ENCODE assay signal across 17 mouse cellular contexts in genomic region chr4:83048561-83048960, GRCm38 (mm10). TPM values are rescaled to one million over a fixed set of nuclear protein-coding genes. Genes with fewer than 3 reads are reported as not detected.
DNase-seq lines count a peak whose midpoint lies in the region; ATAC-seq and TF ChIP-seq lines count a peak whose summit lies in the region.
"Had no signal": no experiment of that assay in that cellular context is flagged by ENCODE, and none has a peak within 500 bp of the region (broad histone marks: within the 10 kb centered on the region; RNA-seq: fewer than 3 reads in every experiment).

No protein-coding gene starts in this region.

- H3K36me3 ChIP-seq in heart, embryonic 14.5 days (ENCODE audit: control insufficient read depth, insufficient read depth, low read length): no peaks in the 10 kb centered on the region
- peaks cover 5% of the 10 kb centered on the region; the same call in 1 of the 2 replicates for H3K36me3 ChIP-seq in lung, embryonic 14.5 days (ENCODE audit: insufficient read depth)
- no peaks in the 10 kb centered on the region for H3K36me3 ChIP-seq in embryonic facial prominence, embryonic 13.5 days
- H3K36me3 ChIP-seq in limb, embryonic 15.5 days: no peaks in the 10 kb centered on the region
- H3K36me3 ChIP-seq: liver, embryonic 12.5 days; neural tube, embryonic 15.5 days had no signal

- no peak for TF ChIP-seq POLR2A in lung, adult 2 months (IDR thresholded peaks at IDR 0.05; ENCODE audit: borderline replicate concordance, extremely low read depth, low read depth, low read length)

- no peaks in the 10 kb centered on the region for H3K27me3 ChIP-seq in heart, embryonic 14.5 days (ENCODE audit: control insufficient read depth, insufficient read depth, low read length)
- H3K27me3 ChIP-seq in lung, embryonic 14.5 days (ENCODE audit: insufficient read depth, low read length): no peaks in the 10 kb centered on the region
- H3K27me3 ChIP-seq in embryonic facial prominence, embryonic 13.5 days: no peaks in the 10 kb centered on the region
- H3K27me3 ChIP-seq in limb, embryonic 15.5 days: no peaks in the 10 kb centered on the region

- peak overlapping the region in 1 of 2 experiments; percentile 55; a peak in 2 of 4 replicates for H3K27ac ChIP-seq in heart, embryonic 14.5 days (replicated peaks in 1 of 2; ENCODE audit: control insufficient read depth in 1 of 2, insufficient read depth in 1 of 2, low read depth in 2 of 2, low read length in 2 of 2)
- H3K27ac ChIP-seq in lung, embryonic 14.5 days (ENCODE audit: low read depth): no peak overlapping the region
- H3K27ac ChIP-seq in embryonic facial prominence, embryonic 13.5 days: peak overlapping the region; percentile 89
- no peak overlapping the region for H3K27ac ChIP-seq in limb, embryonic 15.5 days
- H3K27ac ChIP-seq: liver, embryonic 12.5 days; neural tube, embryonic 15.5 days had no signal

- intact Hi-C loops in heart, postnatal 14 days (cut with DNase I): no loop called here

- ATAC-seq in heart, embryonic 14.5 days (ENCODE audit: insufficient number of reproducible peaks, insufficient read depth, low FRiP score, low read depth): no peak
- no peak for ATAC-seq in lung, embryonic 14.5 days (ENCODE audit: insufficient read depth)
- no peak for ATAC-seq in embryonic facial prominence, embryonic 13.5 days (ENCODE audit: insufficient number of reproducible peaks, insufficient read depth, low FRiP score, low TSS enrichment, low read depth)
- no peak for ATAC-seq in limb, embryonic 15.5 days (ENCODE audit: insufficient number of reproducible peaks, low FRiP score, low TSS enrichment, low read depth)
- ATAC-seq: forebrain, embryonic 16.5 days; liver, embryonic 12.5 days had no signal

- H3K9me3 ChIP-seq in heart, embryonic 14.5 days (ENCODE audit: control insufficient read depth, low read length): no peaks in the 10 kb centered on the region
- no peaks in the 10 kb centered on the region for H3K9me3 ChIP-seq in lung, embryonic 14.5 days (ENCODE audit: low read depth, low read length)
- no peaks in the 10 kb centered on the region for H3K9me3 ChIP-seq in embryonic facial prominence, embryonic 13.5 days
- no peaks in the 10 kb centered on the region for H3K9me3 ChIP-seq in limb, embryonic 15.5 days
- H3K9me3 ChIP-seq: liver, embryonic 12.5 days; neural tube, embryonic 15.5 days had no signal

- no peak for TF ChIP-seq CTCF in lung, embryonic 14.5 days (IDR thresholded peaks at IDR 0.05; ENCODE audit: low read depth)
- no peak for TF ChIP-seq CTCF in lung, adult 2 months (IDR thresholded peaks at IDR 0.05; ENCODE audit: insufficient read depth, low read length)

- peak overlapping the region; percentile 41 for H3K4me2 ChIP-seq in heart, embryonic 14.5 days (ENCODE audit: low read length)
- peak overlapping the region; percentile 58 for H3K4me2 ChIP-seq in lung, embryonic 14.5 days
- H3K4me2 ChIP-seq in embryonic facial prominence, embryonic 13.5 days: peak overlapping the region; percentile 76
- H3K4me2 ChIP-seq in limb, embryonic 15.5 days: 0 out of 2 replicates have a peak overlapping the region, but pooled peaks have one; percentile 3
- H3K4me2 ChIP-seq: liver, embryonic 12.5 days had no signal

- WGBS in heart, embryonic 14.5 days: 8% methylated on average over 2 of the region's 2 CpGs
- 11% methylated on average over 2 of the region's 2 CpGs for WGBS in lung, embryonic 14.5 days
- WGBS in lung, adult 2 months: 67% methylated on average over 2 of the region's 2 CpGs
- WGBS in embryonic facial prominence, embryonic 13.5 days: 18% methylated on average over 2 of the region's 2 CpGs
- 45% methylated on average over 2 of the region's 2 CpGs for WGBS in limb, embryonic 15.5 days

- no peak overlapping the region for H3K9ac ChIP-seq in heart, embryonic 14.5 days (ENCODE audit: low read length)
- peak overlapping the region; percentile 26; the same call in 1 of the 2 replicates for H3K9ac ChIP-seq in lung, embryonic 14.5 days
- peak overlapping the region; percentile 44 for H3K9ac ChIP-seq in embryonic facial prominence, embryonic 13.5 days
- no peak overlapping the region for H3K9ac ChIP-seq in limb, embryonic 15.5 days
- H3K9ac ChIP-seq: liver, embryonic 12.5 days; neural tube, embryonic 15.5 days had no signal

- peaks cover 19 to 43% of the 10 kb centered on the region in 2 experiments for H3K4me1 ChIP-seq in heart, embryonic 14.5 days (ENCODE audit: control insufficient read depth in 2 of 2, insufficient read depth in 2 of 2, low read length in 2 of 2)
- H3K4me1 ChIP-seq in lung, embryonic 14.5 days (ENCODE audit: insufficient read depth): no peaks in the 10 kb centered on the region
- H3K4me1 ChIP-seq in lung, adult 2 months (ENCODE audit: control insufficient read depth, insufficient read depth, low read length): no peaks in the 10 kb centered on the region
- H3K4me1 ChIP-seq in embryonic facial prominence, embryonic 13.5 days: peaks cover 67% of the 10 kb centered on the region
- peaks cover 46% of the 10 kb centered on the region for H3K4me1 ChIP-seq in limb, embryonic 15.5 days

- no peak for DNase-seq in heart, postnatal 14 days
- no peak for DNase-seq in lung, embryonic 14.5 days
- DNase-seq in lung, adult 2 months: no peak
- DNase-seq in spleen, postnatal 36 days (ENCODE audit: low spot score in 2 of 2): no peak
- DNase-seq: adrenal gland, postnatal 14 days; cerebellum, adult 9-11 months; kidney, adult 11 months; right cerebral cortex, adult 18-20 months had no signal

- no peak overlapping the region for H3K4me3 ChIP-seq in heart, embryonic 14.5 days (ENCODE audit: control insufficient read depth in 1 of 2, insufficient read depth in 1 of 2, low read depth in 1 of 2, low read length in 2 of 2)
- peak overlapping the region; percentile 62 for H3K4me3 ChIP-seq in lung, embryonic 14.5 days (ENCODE audit: low read depth, low read length)
- no peak overlapping the region for H3K4me3 ChIP-seq in lung, adult 2 months (replicated peaks; ENCODE audit: extremely low read depth, low read depth, low read length)
- H3K4me3 ChIP-seq in embryonic facial prominence, embryonic 13.5 days: peak overlapping the region; percentile 56
- no peak overlapping the region for H3K4me3 ChIP-seq in limb, embryonic 15.5 days
- H3K4me3 ChIP-seq: liver, embryonic 12.5 days; neural tube, embryonic 15.5 days had no signal

RNA-seq across cellular contexts. Expression of gene Frem1, which starts 3.6 kb away (rescaled TPM):
- 6.4 and 7.5 TPM in 2 replicates for polyA plus RNA-seq in heart, embryonic 14.5 days (2014; fragmentation: Nextera tagmentation; extraction: Ambion mirVana)
- 1 to 10 TPM in 1 of 2 experiments, under 1 TPM in 1; 0.79 to 1.1 TPM for total RNA-seq in heart, postnatal 14 days (2021)
- 58.2 and 59.1 TPM in 2 replicates for polyA plus RNA-seq in lung, embryonic 14.5 days (2014; fragmentation: Nextera tagmentation; extraction: Ambion mirVana)
- 4.1 TPM in 2 replicates for polyA plus RNA-seq in lung, adult 2 months (2012; rRNA removed)
- polyA plus RNA-seq in embryonic facial prominence, embryonic 13.5 days (2015; fragmentation: Nextera tagmentation; extraction: Ambion mirVana): 23.2 and 24.9 TPM in 2 replicates
- polyA plus RNA-seq in limb, embryonic 15.5 days (2015; fragmentation: Nextera tagmentation; extraction: Ambion mirVana): 8.5 and 10.0 TPM in 2 replicates
- total RNA-seq: hematopoietic stem cell, adult 5-6 weeks; megakaryocyte progenitor cell, adult 5-6 weeks; MEL had no signal

Comparison
In these comparisons a context has a peak if more than half of its experiments do, and no peak if none do; other contexts are left out.
1. H3K4me3 ChIP-seq: peak in lung, embryonic 14.5 days (single experiment) and embryonic facial prominence, embryonic 13.5 days (single experiment); none in heart, embryonic 14.5 days (0 of 2), lung, adult 2 months (single experiment) and limb, embryonic 15.5 days (single experiment).
2. H3K4me2 ChIP-seq: peak in every context shown above with its lines; median percentile 76 in embryonic facial prominence, embryonic 13.5 days; 58 in lung, embryonic 14.5 days; 41 in heart, embryonic 14.5 days; 3 in limb, embryonic 15.5 days.
3. H3K9ac ChIP-seq: peak in lung, embryonic 14.5 days (single experiment) and embryonic facial prominence, embryonic 13.5 days (single experiment); none in heart, embryonic 14.5 days (single experiment) and limb, embryonic 15.5 days (single experiment).